Mouse (Mus musculus): Measurements from ENCODE around the gene Gse1. TPM values are rescaled to one million over a fixed set of nuclear protein-coding genes. Genes with fewer than 3 reads are reported as not detected.
A peak's percentile ranks its signal among the peaks of the same experiment; 100 is the strongest.

Gene Gse1
- polyA plus RNA-seq, 1 experiment from 2014 or later, result 10.6 TPM

DNA sequence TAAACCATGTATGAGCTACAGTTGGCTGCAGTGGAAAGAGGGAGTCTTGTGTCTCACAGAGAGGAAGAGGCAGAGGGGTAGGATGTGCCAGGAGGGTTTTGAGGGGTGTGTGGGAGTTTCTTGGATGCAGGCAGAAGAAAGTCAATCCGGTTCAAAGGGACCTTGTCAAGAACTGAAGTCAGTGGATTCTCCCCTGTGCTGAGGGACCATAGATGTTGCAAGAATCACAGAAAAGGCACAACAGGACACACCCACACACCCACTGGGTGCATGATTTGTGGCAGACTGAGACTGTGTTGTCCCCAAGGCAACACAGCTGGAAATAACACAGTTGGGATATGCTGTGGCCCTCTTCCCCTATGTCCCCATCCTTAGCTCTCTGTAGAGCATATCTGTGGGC is 209.0 kb downstream of the Gse1 start:
- H3K4me1 ChIP-seq, result peaks cover 50% of the 10 kb centered on the region
- ATAC-seq (ENCODE audit: insufficient number of reproducible peaks, insufficient read depth, low FRiP score, low TSS enrichment), result no peak
- 85% methylated on average over 1 of the region's 1 CpGs for WGBS
- H3K4me2 ChIP-seq (replicated peaks), result no peak overlapping the region
- no peaks in the 10 kb centered on the region for H3K36me3 ChIP-seq
- no peaks in the 10 kb centered on the region for H3K9me3 ChIP-seq
- no peak overlapping the region for H3K9ac ChIP-seq
- H3K27me3 ChIP-seq, result peaks cover 11% of the 10 kb centered on the region
- H3K27ac ChIP-seq, result 0 out of 2 replicates have a peak overlapping the region, but pooled peaks have one; percentile 31
- H3K4me3 ChIP-seq, result no peak overlapping the region

DNA sequence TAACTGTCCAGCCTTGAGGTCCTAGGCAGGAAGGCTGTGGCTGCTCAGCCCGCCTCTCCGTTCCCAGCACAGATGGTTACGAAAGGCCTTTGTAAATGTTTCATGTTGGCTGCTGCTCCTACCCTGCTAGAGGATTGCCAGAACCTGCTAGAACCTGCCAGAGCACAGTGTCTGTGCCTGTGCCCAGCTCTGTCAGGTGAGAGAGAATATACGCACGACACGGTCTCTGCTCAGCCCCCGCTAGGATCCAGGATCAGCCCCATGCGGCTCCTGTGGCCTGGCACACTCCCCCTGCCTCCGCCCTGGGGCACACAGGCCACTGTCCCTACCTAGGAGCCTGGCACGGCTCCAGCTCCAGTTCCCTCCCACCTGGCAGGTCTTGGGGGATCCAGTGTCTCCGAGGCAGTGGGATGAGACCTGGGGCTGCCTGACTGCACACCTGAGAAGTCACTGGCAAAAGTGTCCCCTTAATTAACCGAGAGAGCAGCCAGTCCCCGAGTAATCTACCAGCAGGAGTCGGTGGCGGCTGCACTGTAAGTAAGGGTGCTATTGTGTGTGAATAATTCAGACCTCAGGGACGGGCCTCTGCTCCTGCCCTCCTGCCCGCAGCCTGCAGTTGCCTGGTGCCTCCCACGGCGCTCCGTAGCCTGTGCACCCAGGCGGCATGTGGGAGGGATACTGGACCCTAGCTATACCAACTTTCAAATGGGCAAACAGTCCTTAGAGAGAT is 209.6 kb downstream of the Gse1 start:
- Histone ChIP-seq H3K27ac (0 out of 2 replicates have a peak overlapping the region, but pooled peaks have one; percentile 31), H3K9me3 (no peaks in the 10 kb centered on the region), H3K27me3 (peaks cover 11% of the 10 kb centered on the region), H3K9ac (peak overlapping the region; percentile 12; the same call in 1 of the 2 replicates), H3K36me3 (no peaks in the 10 kb centered on the region), H3K4me3 (no peak overlapping the region), H3K4me1 (peaks cover 52% of the 10 kb centered on the region), H3K4me2 (replicated peaks) (no peak overlapping the region)
- WGBS, result 66% methylated on average over 21 of the region's 21 CpGs
- ATAC-seq (ENCODE audit: insufficient number of reproducible peaks, insufficient read depth, low FRiP score, low TSS enrichment), result no peak

DNA sequence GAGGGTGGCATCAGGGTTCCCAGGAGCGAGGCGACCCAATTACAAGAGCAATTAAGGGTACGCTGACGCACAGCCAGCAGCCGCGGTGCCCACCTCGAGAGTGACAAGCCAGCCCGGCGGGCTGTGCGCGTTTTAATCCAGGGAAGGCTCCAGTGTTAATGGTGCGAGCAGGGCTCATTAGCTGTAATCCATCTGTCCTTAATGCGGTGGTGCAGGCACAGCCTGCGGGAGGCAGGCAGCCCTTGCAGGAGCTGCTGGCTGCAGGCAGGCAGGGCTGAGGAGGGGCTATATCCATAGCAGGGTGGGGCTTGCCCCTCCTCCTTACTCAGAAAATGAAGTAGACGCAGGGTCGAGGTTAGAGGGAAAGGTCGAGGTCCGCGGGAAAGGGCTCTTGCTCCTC is 211.1 kb downstream of the Gse1 start:
- Histone ChIP-seq H3K4me3 (no peak overlapping the region), H3K9ac (no peak overlapping the region), H3K36me3 (no peaks in the 10 kb centered on the region), H3K9me3 (no peaks in the 10 kb centered on the region), H3K27me3 (peaks cover 11% of the 10 kb centered on the region), H3K27ac (no peak overlapping the region), H3K4me1 (peaks cover 52% of the 10 kb centered on the region), H3K4me2 (replicated peaks) (peak overlapping the region; percentile 20; the same call in 1 of the 2 replicates)
- 0 out of 2 replicates have a peak, but pooled peaks have one; percentile 44 for ATAC-seq (ENCODE audit: insufficient number of reproducible peaks, insufficient read depth, low FRiP score, low TSS enrichment)
- 6% methylated on average over 19 of the region's 19 CpGs for WGBS

DNA sequence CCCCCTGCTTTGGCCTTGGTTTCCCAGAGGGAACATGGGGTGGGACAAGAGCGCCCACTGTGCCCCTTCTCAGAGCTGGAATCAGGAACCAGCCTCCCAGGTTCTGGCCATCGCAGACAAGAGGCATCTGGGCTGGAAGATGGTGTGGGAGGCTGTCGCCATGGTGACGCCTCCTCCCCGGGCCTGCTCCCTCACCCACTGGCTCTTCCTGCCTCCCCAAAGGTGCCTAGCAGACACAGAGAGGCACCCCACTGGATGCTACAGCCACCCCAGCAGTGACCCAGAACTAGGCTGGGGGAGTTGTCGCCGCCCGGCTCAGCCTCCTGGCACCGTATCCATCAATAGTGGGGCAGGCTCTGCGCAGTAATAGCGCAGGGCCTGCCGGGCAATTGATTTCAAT is 212.5 kb downstream of the Gse1 start:
- ATAC-seq (ENCODE audit: insufficient number of reproducible peaks, insufficient read depth, low FRiP score, low TSS enrichment), result no peak
- Histone ChIP-seq H3K9me3 (no peaks in the 10 kb centered on the region), H3K4me2 (replicated peaks) (no peak overlapping the region), H3K4me3 (no peak overlapping the region), H3K27ac (no peak overlapping the region), H3K27me3 (peaks cover 11% of the 10 kb centered on the region), H3K9ac (no peak overlapping the region), H3K4me1 (peaks cover 57% of the 10 kb centered on the region), H3K36me3 (no peaks in the 10 kb centered on the region)
- WGBS, result 76% methylated on average over 12 of the region's 12 CpGs

DNA sequence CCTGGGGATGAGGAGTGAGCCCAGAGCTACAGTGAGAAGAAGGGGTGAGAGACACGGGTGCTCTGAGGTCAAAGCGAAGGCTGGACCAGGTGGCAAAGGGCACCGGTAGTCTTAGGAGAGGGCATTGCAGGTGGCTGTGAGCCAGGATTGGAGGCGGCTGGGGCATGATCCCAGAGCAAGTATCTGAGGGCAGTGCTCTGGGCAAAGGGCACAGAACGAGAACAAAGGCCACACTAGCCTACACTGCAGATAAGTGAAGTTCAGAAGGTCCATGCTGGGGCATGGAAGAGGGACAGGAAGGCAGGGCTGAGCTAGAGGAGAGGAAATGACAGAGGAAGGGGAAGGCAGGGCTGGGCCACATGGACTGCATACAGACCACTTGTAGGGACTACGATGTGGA is 213.4 kb downstream of the Gse1 start:
- Histone ChIP-seq H3K4me1 (peaks cover 50% of the 10 kb centered on the region), H3K9ac (no peak overlapping the region), H3K4me3 (no peak overlapping the region), H3K9me3 (no peaks in the 10 kb centered on the region), H3K27ac (no peak overlapping the region), H3K4me2 (replicated peaks) (no peak overlapping the region), H3K27me3 (peaks cover 11% of the 10 kb centered on the region), H3K36me3 (no peaks in the 10 kb centered on the region)
- 72% methylated on average over 6 of the region's 6 CpGs for WGBS
- no peak for ATAC-seq (ENCODE audit: insufficient number of reproducible peaks, insufficient read depth, low FRiP score, low TSS enrichment)

DNA sequence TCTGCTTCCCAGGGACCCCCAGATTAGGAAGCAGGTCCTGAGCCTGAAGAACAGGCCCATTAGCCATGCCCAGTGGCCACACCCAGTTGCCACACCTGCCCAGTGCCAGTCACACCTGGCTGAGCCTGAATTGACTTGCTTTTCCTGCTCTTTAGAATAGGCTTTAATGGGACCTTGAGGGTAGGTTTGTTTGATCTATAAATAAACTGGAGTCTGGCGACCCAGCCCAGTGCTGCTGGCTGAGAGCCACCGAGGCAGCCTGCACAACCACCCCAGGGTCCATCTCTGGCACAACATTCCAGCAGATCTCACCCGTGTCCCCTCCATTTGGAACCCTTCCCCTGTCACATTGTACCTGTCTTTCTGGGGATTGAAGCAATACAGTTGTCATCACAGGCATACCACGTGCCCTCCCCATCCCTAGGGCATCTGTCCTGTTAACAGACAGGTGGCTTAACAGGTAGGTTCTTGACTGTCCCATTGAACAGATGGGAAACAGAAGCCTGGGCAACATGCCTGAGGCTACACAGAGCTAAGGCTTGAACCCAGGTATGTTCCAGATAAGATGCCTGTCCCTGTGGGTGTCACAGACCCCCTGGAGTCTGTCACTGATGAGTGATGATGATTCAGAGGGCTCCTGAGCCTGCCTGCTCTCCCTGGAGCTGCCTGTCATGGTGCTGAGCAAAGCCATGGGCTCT is 214.2 kb downstream of the Gse1 start:
- no peak for ATAC-seq (ENCODE audit: insufficient number of reproducible peaks, insufficient read depth, low FRiP score, low TSS enrichment)
- no peak overlapping the region for H3K4me2 ChIP-seq (replicated peaks)
- H3K27me3 ChIP-seq, result peaks cover 10% of the 10 kb centered on the region
- H3K9ac ChIP-seq, result no peak overlapping the region
- WGBS, result 65% methylated on average over 4 of the region's 4 CpGs
- peaks cover 43% of the 10 kb centered on the region for H3K4me1 ChIP-seq
- H3K36me3 ChIP-seq, result no peaks in the 10 kb centered on the region
- H3K4me3 ChIP-seq, result no peak overlapping the region
- H3K27ac ChIP-seq, result no peak overlapping the region
- H3K9me3 ChIP-seq, result no peaks in the 10 kb centered on the region

DNA sequence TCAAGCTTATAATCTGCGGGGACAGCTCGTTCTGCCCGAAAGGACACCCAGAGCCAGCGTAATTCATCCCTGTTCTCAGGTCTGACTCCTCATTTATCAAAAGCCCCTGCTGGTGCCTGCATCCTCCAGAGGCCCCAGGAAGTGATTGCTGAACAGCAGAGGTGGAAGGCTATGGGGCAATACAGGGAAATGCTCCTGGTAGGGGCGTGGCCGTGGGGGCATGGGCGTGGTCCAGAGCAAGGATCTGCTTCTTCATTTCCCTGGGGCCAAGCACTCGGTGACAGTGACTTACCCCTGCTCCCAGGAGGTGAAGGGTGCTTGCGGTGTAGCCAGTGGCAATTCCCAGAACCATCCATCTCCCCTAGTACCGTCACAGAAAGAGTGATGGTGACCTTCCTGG is 217.0 kb downstream of the Gse1 start:
- Histone ChIP-seq H3K9me3 (no peaks in the 10 kb centered on the region), H3K4me1 (peaks cover 45% of the 10 kb centered on the region), H3K9ac (no peak overlapping the region), H3K4me3 (no peak overlapping the region), H3K4me2 (replicated peaks) (no peak overlapping the region), H3K36me3 (no peaks in the 10 kb centered on the region), H3K27ac (no peak overlapping the region), H3K27me3 (peaks cover 7% of the 10 kb centered on the region)
- no peak for ATAC-seq (ENCODE audit: insufficient number of reproducible peaks, insufficient read depth, low FRiP score, low TSS enrichment)
- 65% methylated on average over 10 of the region's 10 CpGs for WGBS

DNA sequence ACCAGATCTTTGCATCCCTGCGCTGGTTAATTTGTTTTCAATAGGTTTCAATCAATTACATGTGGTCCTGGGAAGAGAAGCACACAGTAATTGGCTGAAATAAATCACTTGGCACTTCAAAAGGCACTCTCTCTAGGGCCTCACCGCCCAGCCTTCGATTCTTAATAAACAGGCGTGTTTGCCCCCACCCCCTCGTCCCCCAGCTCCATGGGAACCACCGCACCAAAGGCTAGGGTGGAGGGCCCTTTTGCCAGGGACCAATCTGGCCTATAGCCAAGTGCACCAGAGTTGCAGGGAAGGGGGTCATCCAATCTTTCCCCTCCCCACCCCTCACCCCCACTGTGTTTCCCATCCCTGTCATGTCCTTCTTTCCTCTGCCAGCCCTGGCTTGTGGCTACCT is 219.9 kb downstream of the Gse1 start:
- 57% methylated on average over 6 of the region's 6 CpGs for WGBS
- Histone ChIP-seq H3K9ac (no peak overlapping the region), H3K4me3 (no peak overlapping the region), H3K27me3 (peaks cover 12% of the 10 kb centered on the region; the same call in 1 of the 2 replicates), H3K9me3 (no peaks in the 10 kb centered on the region), H3K4me2 (replicated peaks) (no peak overlapping the region), H3K27ac (no peak overlapping the region), H3K36me3 (no peaks in the 10 kb centered on the region), H3K4me1 (peaks cover 30% of the 10 kb centered on the region)
- no peak for ATAC-seq (ENCODE audit: insufficient number of reproducible peaks, insufficient read depth, low FRiP score, low TSS enrichment)

DNA sequence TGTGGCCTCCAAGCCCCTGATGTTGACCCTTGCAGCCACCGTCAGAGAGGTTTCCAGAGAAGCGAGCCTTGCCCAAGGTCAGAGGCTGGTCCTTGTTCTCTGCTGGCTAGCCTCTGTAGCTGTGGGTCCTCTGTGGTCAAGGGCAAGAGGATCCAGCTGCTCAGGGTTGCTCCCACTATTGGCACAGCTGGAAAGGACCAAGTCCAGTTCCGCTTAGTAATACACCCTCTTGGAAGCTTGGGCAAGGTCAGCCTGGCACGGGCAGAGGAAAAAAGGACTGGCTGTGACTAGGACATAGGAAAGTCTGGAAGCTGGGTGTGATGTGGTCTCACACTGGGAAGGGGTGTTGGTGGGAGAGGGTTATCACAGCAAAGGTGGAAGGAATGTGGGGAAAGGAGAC is 220.9 kb downstream of the Gse1 start:
- H3K9me3 ChIP-seq, result no peaks in the 10 kb centered on the region
- peaks cover 12% of the 10 kb centered on the region; the same call in 1 of the 2 replicates for H3K27me3 ChIP-seq
- no peaks in the 10 kb centered on the region for H3K36me3 ChIP-seq
- no peak overlapping the region for H3K4me3 ChIP-seq
- H3K4me1 ChIP-seq, result peaks cover 30% of the 10 kb centered on the region
- H3K27ac ChIP-seq, result no peak overlapping the region
- ATAC-seq (ENCODE audit: insufficient number of reproducible peaks, insufficient read depth, low FRiP score, low TSS enrichment), result no peak
- H3K9ac ChIP-seq, result no peak overlapping the region
- 75% methylated on average over 4 of the region's 4 CpGs for WGBS
- H3K4me2 ChIP-seq (replicated peaks), result no peak overlapping the region

DNA sequence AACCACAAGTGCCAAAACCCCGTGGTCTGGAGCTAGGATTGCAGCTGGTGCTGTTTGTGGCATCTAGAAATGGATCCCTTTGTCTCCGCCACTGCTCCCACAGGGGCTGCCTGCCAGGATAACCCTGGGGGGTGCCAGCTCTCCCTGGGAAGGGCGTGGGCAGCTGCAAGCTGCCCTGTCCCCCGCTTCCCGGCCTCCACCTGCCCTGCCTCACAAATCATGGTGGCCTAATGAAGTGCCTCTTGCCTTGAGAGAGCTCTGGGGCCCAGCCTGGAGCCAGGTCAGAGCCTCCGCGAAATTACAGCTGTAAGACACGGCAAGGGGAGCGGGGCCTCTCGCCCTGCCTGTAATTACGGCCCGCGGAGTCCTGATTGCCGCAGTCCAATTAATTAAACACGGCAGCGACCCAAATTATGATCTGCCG is 221.4 kb downstream of the Gse1 start:
- Histone ChIP-seq H3K4me3 (no peak overlapping the region), H3K4me2 (replicated peaks) (peak overlapping the region; percentile 30), H3K36me3 (no peaks in the 10 kb centered on the region), H3K27ac (0 out of 2 replicates have a peak overlapping the region, but pooled peaks have one; percentile 23), H3K4me1 (peaks cover 30% of the 10 kb centered on the region), H3K9ac (peak overlapping the region; percentile 15; the same call in 1 of the 2 replicates), H3K9me3 (no peaks in the 10 kb centered on the region), H3K27me3 (peaks cover 12% of the 10 kb centered on the region; the same call in 1 of the 2 replicates)
- ATAC-seq (ENCODE audit: insufficient number of reproducible peaks, insufficient read depth, low FRiP score, low TSS enrichment), result no peak
- 14% methylated on average over 17 of the region's 17 CpGs for WGBS

DNA sequence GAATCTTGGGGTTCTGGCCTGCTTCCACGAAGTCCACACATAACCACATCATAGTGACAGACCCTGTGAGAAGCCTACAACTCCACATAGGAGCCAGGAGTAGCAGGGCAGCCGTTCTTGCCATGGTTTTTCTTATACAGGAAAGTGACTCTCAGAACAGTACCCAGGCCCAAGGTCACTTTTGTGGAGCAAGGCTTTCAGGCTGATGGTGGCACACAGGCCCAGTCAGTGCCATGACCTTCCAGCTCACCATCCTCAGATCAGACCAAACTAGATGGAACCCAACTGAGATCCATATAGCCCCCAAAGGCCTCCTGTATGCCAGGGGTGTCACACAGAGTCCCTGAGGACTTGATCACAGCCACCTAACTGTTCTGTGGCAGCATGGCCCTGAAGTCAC is 223.9 kb downstream of the Gse1 start:
- no peak for ATAC-seq (ENCODE audit: insufficient number of reproducible peaks, insufficient read depth, low FRiP score, low TSS enrichment)
- H3K27me3 ChIP-seq, result peaks cover 12% of the 10 kb centered on the region; the same call in 1 of the 2 replicates
- no peak overlapping the region for H3K4me2 ChIP-seq (replicated peaks)
- no peak overlapping the region for H3K27ac ChIP-seq
- H3K9ac ChIP-seq, result no peak overlapping the region
- H3K4me3 ChIP-seq, result no peak overlapping the region
- 85% methylated on average over 2 of the region's 2 CpGs for WGBS
- no peaks in the 10 kb centered on the region for H3K9me3 ChIP-seq
- H3K36me3 ChIP-seq, result no peaks in the 10 kb centered on the region
- H3K4me1 ChIP-seq, result peaks cover 38% of the 10 kb centered on the region

DNA sequence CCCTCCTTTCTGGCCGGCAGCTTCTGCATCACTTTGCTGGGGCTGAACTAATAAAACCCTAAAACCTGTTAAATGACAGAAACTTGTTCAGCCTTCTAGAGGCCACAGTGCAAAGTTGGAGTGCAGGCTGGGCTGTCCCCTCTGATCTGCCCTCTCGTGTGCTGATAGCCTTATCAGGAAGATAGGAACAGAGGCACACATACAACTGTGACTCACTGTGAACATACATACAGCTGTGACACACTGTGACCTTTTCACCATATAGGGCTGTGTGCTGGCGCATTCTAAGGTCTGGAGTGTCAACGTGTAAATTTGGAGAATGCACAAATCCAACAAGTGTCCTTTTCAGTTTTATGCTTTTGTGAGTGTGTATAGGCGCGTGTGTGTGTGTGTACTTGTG is 226.1 kb downstream of the Gse1 start:
- no peak for ATAC-seq (ENCODE audit: insufficient number of reproducible peaks, insufficient read depth, low FRiP score, low TSS enrichment)
- no peak overlapping the region for H3K9ac ChIP-seq
- no peaks in the 10 kb centered on the region for H3K9me3 ChIP-seq
- H3K27ac ChIP-seq, result no peak overlapping the region
- H3K4me3 ChIP-seq, result no peak overlapping the region
- H3K27me3 ChIP-seq, result peaks cover 7% of the 10 kb centered on the region; the same call in 1 of the 2 replicates
- H3K4me1 ChIP-seq, result peaks cover 28% of the 10 kb centered on the region
- H3K4me2 ChIP-seq (replicated peaks), result no peak overlapping the region
- no peaks in the 10 kb centered on the region for H3K36me3 ChIP-seq
- 83% methylated on average over 6 of the region's 6 CpGs for WGBS
